Mouse (Mus musculus): ENCODE measurements around the gene Egfl8. TPM values are rescaled to one million over a fixed set of nuclear protein-coding genes. Genes with fewer than 3 reads are reported as not detected.

The Egfl8 gene
- polyA plus RNA-seq, 2 experiments, result 0.10 to 0.39 TPM

- TF ChIP-seq CTCF (IDR thresholded peaks at IDR 0.05; ENCODE audit: low read depth) (0 out of 2 replicates have a peak, but pooled peaks have one; percentile 11), EP300 (IDR thresholded peaks at IDR 0.05; ENCODE audit: low read depth) (no peak)
- H3K4me3 ChIP-seq (ENCODE audit: insufficient read depth in 1 of 2, low read depth in 2 of 2, low read length in 2 of 2), result peak overlapping the region; percentile 3 to 34
- DNase-seq (ENCODE audit: low read depth in 3 of 3, low spot score in 3 of 3) (no peak), ATAC-seq (ENCODE audit: insufficient read depth) (no peak)
- no peaks in the 10 kb centered on the region for H3K36me3 ChIP-seq (replicated peaks; ENCODE audit: control insufficient read depth, insufficient read depth, low read depth)
- no peaks in the 10 kb centered on the region for H3K27me3 ChIP-seq (ENCODE audit: control insufficient read depth, insufficient read depth, low read length)
- no peak overlapping the region for H3K9ac ChIP-seq (replicated peaks)
- 51% methylated on average over 15 of the region's 15 CpGs for WGBS (ENCODE audit: insufficient replicate concordance)
- H3K27ac ChIP-seq, result peak overlapping the region; percentile 64
- H3K4me1 ChIP-seq (replicated peaks; ENCODE audit: control insufficient read depth in 2 of 2, insufficient read depth in 2 of 2, low read length in 1 of 2), result peaks cover 21 to 29% of the 10 kb centered on the region in 2 experiments
- H3K4me2 ChIP-seq (ENCODE audit: low read depth), result peak overlapping the region; percentile 86
- H3K9me3 ChIP-seq (ENCODE audit: control insufficient read depth, low read length), result no peaks in the 10 kb centered on the region
Measured at GRCm38 (mm10) chr17:34590154-34590987, 25.4 kb downstream of the Egfl8 start.

- no peaks in the 10 kb centered on the region for H3K27me3 ChIP-seq (ENCODE audit: control insufficient read depth, insufficient read depth, low read length)
- TF ChIP-seq EP300 (IDR thresholded peaks at IDR 0.05; ENCODE audit: low read depth) (no peak), CTCF (IDR thresholded peaks at IDR 0.05; ENCODE audit: low read depth) (no peak)
- H3K9me3 ChIP-seq (ENCODE audit: control insufficient read depth, low read length), result no peaks in the 10 kb centered on the region
- 5% methylated on average over 7 of the region's 7 CpGs for WGBS (ENCODE audit: insufficient replicate concordance)
- no peaks in the 10 kb centered on the region for H3K36me3 ChIP-seq (replicated peaks; ENCODE audit: control insufficient read depth, insufficient read depth, low read depth)
- DNase-seq (ENCODE audit: low read depth in 3 of 3, low spot score in 3 of 3) (no peak), ATAC-seq (ENCODE audit: insufficient read depth) (no peak)
- H3K4me2 ChIP-seq (ENCODE audit: low read depth), result peak within 1 kb of the TSS; percentile 89
- H3K4me1 ChIP-seq (replicated peaks; ENCODE audit: control insufficient read depth in 2 of 2, insufficient read depth in 2 of 2, low read length in 1 of 2), result peaks cover 21 to 29% of the 10 kb centered on the region in 2 experiments
- no peak within 1 kb of the TSS for H3K9ac ChIP-seq (replicated peaks)
- H3K27ac ChIP-seq, result no peak within 1 kb of the TSS
- H3K4me3 ChIP-seq (ENCODE audit: insufficient read depth in 1 of 2, low read depth in 2 of 2, low read length in 2 of 2), result peak within 1 kb of the TSS; percentile 3 to 34
Measured at GRCm38 (mm10) chr17:34589681-34590101, 26.1 kb downstream of the Egfl8 start, which contains the start of gene Gpsm3. Gene Gpsm3, plus strand, starts transcription at chr17:34589806.

GRCm38 (mm10) chr17:34589206-34589605 lies 26.6 kb downstream of the Egfl8 start:
- Histone ChIP-seq H3K36me3 (replicated peaks; ENCODE audit: control insufficient read depth, insufficient read depth, low read depth) (no peaks in the 10 kb centered on the region), H3K27me3 (ENCODE audit: control insufficient read depth, insufficient read depth, low read length) (no peaks in the 10 kb centered on the region), H3K9me3 (ENCODE audit: control insufficient read depth, low read length) (no peaks in the 10 kb centered on the region), H3K4me3 (ENCODE audit: insufficient read depth in 1 of 2, low read depth in 2 of 2, low read length in 2 of 2) (no peak overlapping the region), H3K27ac (no peak overlapping the region), H3K4me1 (replicated peaks; ENCODE audit: control insufficient read depth in 2 of 2, insufficient read depth in 2 of 2, low read length in 1 of 2) (peaks cover 21 to 29% of the 10 kb centered on the region in 2 experiments), H3K4me2 (ENCODE audit: low read depth) (peak overlapping the region; percentile 45), H3K9ac (replicated peaks) (no peak overlapping the region)
- 30% methylated on average over 7 of the region's 7 CpGs for WGBS (ENCODE audit: insufficient replicate concordance)
- TF ChIP-seq EP300 (IDR thresholded peaks at IDR 0.05; ENCODE audit: low read depth) (no peak), CTCF (IDR thresholded peaks at IDR 0.05; ENCODE audit: low read depth) (no peak)
- DNase-seq (ENCODE audit: low read depth in 3 of 3, low spot score in 3 of 3), result no peak
- no peak for ATAC-seq (ENCODE audit: insufficient read depth)

GRCm38 (mm10) chr17:34588767-34589166 lies 27.0 kb downstream of the Egfl8 start:
- Histone ChIP-seq H3K36me3 (replicated peaks; ENCODE audit: control insufficient read depth, insufficient read depth, low read depth) (no peaks in the 10 kb centered on the region), H3K9me3 (ENCODE audit: control insufficient read depth, low read length) (no peaks in the 10 kb centered on the region), H3K4me1 (replicated peaks; ENCODE audit: control insufficient read depth in 2 of 2, insufficient read depth in 2 of 2, low read length in 1 of 2) (peaks cover 21 to 29% of the 10 kb centered on the region in 2 experiments), H3K27ac (no peak overlapping the region), H3K27me3 (ENCODE audit: control insufficient read depth, insufficient read depth, low read length) (no peaks in the 10 kb centered on the region), H3K4me3 (ENCODE audit: insufficient read depth in 1 of 2, low read depth in 2 of 2, low read length in 2 of 2) (no peak overlapping the region), H3K9ac (replicated peaks) (no peak overlapping the region), H3K4me2 (ENCODE audit: low read depth) (peak overlapping the region; percentile 89)
- ATAC-seq (ENCODE audit: insufficient read depth) (no peak), DNase-seq (ENCODE audit: low read depth in 3 of 3, low spot score in 3 of 3) (no peak)
- WGBS (ENCODE audit: insufficient replicate concordance), result 55% methylated on average over 3 of the region's 3 CpGs
- no peak for TF ChIP-seq EP300 (IDR thresholded peaks at IDR 0.05; ENCODE audit: low read depth)

- H3K4me1 ChIP-seq (replicated peaks; ENCODE audit: control insufficient read depth in 2 of 2, insufficient read depth in 2 of 2, low read length in 1 of 2), result peaks cover 21 to 29% of the 10 kb centered on the region in 2 experiments
Measured at GRCm38 (mm10) chr17:34587814-34588213, 28.0 kb downstream of the Egfl8 start.

More at GRCm38 (mm10) chr17:34587814-34588213, 28.0 kb downstream of the Egfl8 start:
- H3K4me2 ChIP-seq (ENCODE audit: low read depth), result peak overlapping the region; percentile 89
- peak overlapping the region; percentile 69 for H3K4me3 ChIP-seq (ENCODE audit: insufficient read depth in 1 of 2, low read depth in 2 of 2, low read length in 2 of 2)
- TF ChIP-seq CTCF (IDR thresholded peaks at IDR 0.05; ENCODE audit: low read depth), result no peak
- TF ChIP-seq EP300 (IDR thresholded peaks at IDR 0.05; ENCODE audit: low read depth), result no peak
- H3K27ac ChIP-seq, result peak overlapping the region; percentile 5; the same call in 1 of the 2 replicates
- H3K9ac ChIP-seq (replicated peaks), result peak overlapping the region; percentile 83
- H3K27me3 ChIP-seq (ENCODE audit: control insufficient read depth, insufficient read depth, low read length), result no peaks in the 10 kb centered on the region
- WGBS (ENCODE audit: insufficient replicate concordance), result under 1% methylated on average over 19 of the region's 19 CpGs
- no peaks in the 10 kb centered on the region for H3K36me3 ChIP-seq (replicated peaks; ENCODE audit: control insufficient read depth, insufficient read depth, low read depth)
- ATAC-seq (ENCODE audit: insufficient read depth), result no peak
- H3K9me3 ChIP-seq (ENCODE audit: control insufficient read depth, low read length), result no peaks in the 10 kb centered on the region
- DNase-seq (ENCODE audit: low read depth in 3 of 3, low spot score in 3 of 3), result no peak

Measured in liver, embryonic 14.5 days (tissue).